Mouse (Mus musculus) adrenal gland, adult 10 weeks (tissue): Measurements from ENCODE around the gene Ap3d1. TPM values are rescaled to one million over a fixed set of nuclear protein-coding genes. Genes with fewer than 3 reads are reported as not detected.

ENCODE experiments used
- polyA plus RNA-seq: library from polyadenylated mRNA; stranded (reverse); fragments of 350-450 nt; fragmentation: Illumina TruSeq; extraction: RNeasy Lipid Tissue Mini Kit (QIAGEN cat#74804); gene quantifications from one replicate; pipeline ENCODE4 v1.2.3, GENCODE M21; 2014; ENCODE audit warnings: low read depth, low replicate concordance

Ap3d1 gene
- 9.3 TPM for polyA plus RNA-seq

GRCm38 (mm10) chr10:80742180-80742978 is at the start of gene Ap3d1:
Gene Ap3d1 (minus strand): TSS chr10:80742264.

GRCm38 (mm10) chr10:80754594-80755290 is 12.7 kb upstream of the Ap3d1 start, which contains the start of gene Dot1l:
Gene Dot1l (plus strand): TSS chr10:80755206.

GRCm38 (mm10) chr10:80701721-80702535 is 40.1 kb downstream of the Ap3d1 start, which contains the start of the genes Mob3a and Izumo4:
Gene Mob3a (minus strand): TSS chr10:80701977.
Gene Izumo4 (plus strand): TSS chr10:80702184.

GRCm38 (mm10) chr10:80677942-80678436 is 64.1 kb downstream of the Ap3d1 start, which contains the start of gene Mknk2:
Gene Mknk2 (minus strand): TSS chr10:80678112.

Other genes starting within 250 kb of the Ap3d1 start
- not detected for gene Onecut3, start 247.4 kb downstream of the Ap3d1 start, polyA plus RNA-seq
- not detected for gene Atp8b3, start 203.1 kb downstream of the Ap3d1 start, polyA plus RNA-seq
- 0.52 TPM for gene Rexo1, start 180.7 kb downstream of the Ap3d1 start, polyA plus RNA-seq
- 1.2 TPM for gene Klf16, start 164.9 kb downstream of the Ap3d1 start, polyA plus RNA-seq
- gene Abhd17a, start 151.9 kb downstream of the Ap3d1 start, polyA plus RNA-seq: not detected
- 1.0 TPM for gene Scamp4, start 139.4 kb downstream of the Ap3d1 start, polyA plus RNA-seq
- not detected for gene Adat3, start 139.4 kb downstream of the Ap3d1 start, polyA plus RNA-seq
- not detected for gene Gm49322, start 136.2 kb downstream of the Ap3d1 start, polyA plus RNA-seq
- 2.0 TPM for gene Csnk1g2, start 119.4 kb downstream of the Ap3d1 start, polyA plus RNA-seq
- 0.58 TPM for gene Btbd2, start 85.2 kb downstream of the Ap3d1 start, polyA plus RNA-seq
- gene Mknk2, start 64.2 kb downstream of the Ap3d1 start, polyA plus RNA-seq: 3.6 TPM
- gene Mob3a, start 40.3 kb downstream of the Ap3d1 start, polyA plus RNA-seq: 3.9 TPM
- gene Izumo4, start 40.1 kb downstream of the Ap3d1 start, polyA plus RNA-seq: not detected
- 3.6 TPM for gene Dot1l, start 12.9 kb upstream of the Ap3d1 start, polyA plus RNA-seq
- 2.6 TPM for gene Sf3a2, start 55.9 kb upstream of the Ap3d1 start, polyA plus RNA-seq
- 2.5 TPM for gene Plekhj1, start 56.4 kb upstream of the Ap3d1 start, polyA plus RNA-seq
- not detected for gene Amh, start 63.0 kb upstream of the Ap3d1 start, polyA plus RNA-seq
- gene Jsrp1, start 71.2 kb upstream of the Ap3d1 start, polyA plus RNA-seq: not detected
- 163 TPM for gene Oaz1, start 84.4 kb upstream of the Ap3d1 start, polyA plus RNA-seq
- 0.76 TPM for gene Lingo3, start 101.8 kb upstream of the Ap3d1 start, polyA plus RNA-seq
- gene Lsm7, start 112.9 kb upstream of the Ap3d1 start, polyA plus RNA-seq: 3.7 TPM
- gene Sppl2b, start 113.0 kb upstream of the Ap3d1 start, polyA plus RNA-seq: not detected
- not detected for gene Tmprss9, start 129.6 kb upstream of the Ap3d1 start, polyA plus RNA-seq
- not detected for gene Timm13, start 158.7 kb upstream of the Ap3d1 start, polyA plus RNA-seq
- 0.23 TPM for gene Lmnb2, start 176.0 kb upstream of the Ap3d1 start, polyA plus RNA-seq
- 28.2 TPM for gene Gadd45b, start 187.8 kb upstream of the Ap3d1 start, polyA plus RNA-seq